Mouse (Mus musculus): Measurements from ENCODE around the gene Lamc2. TPM values are rescaled to one million over a fixed set of nuclear protein-coding genes. Genes with fewer than 3 reads are reported as not detected.
A peak's percentile ranks its signal among the peaks of the same experiment; 100 is the strongest.

The Lamc2 gene
- polyA plus RNA-seq, 1 experiment from 2014 or later, result 12.7 TPM

DNA sequence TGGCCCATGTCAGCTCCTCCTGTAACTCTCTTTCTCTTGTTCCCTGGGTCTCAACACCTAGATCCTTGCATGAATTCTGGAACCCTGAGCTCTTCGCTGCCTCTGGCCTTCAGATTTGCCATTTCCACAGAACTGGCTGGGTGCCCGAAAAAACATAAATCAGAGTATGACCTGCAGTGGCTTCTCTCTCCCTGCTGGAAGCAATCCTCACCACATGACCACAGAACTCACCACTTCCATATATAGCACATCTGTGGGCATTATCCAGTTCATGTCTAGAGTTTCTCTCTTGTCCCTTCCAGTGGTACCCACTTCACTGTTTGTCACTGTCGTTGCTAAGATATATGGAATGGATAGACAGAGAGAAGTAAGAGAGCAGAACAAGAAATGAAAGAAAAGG, 13.0 kb downstream of the Lamc2 start:
- no peak overlapping the region for H3K4me2 ChIP-seq
- no peaks in the 10 kb centered on the region for H3K36me3 ChIP-seq
- H3K9me3 ChIP-seq, result no peaks in the 10 kb centered on the region
- peaks cover 28% of the 10 kb centered on the region for H3K4me1 ChIP-seq
- WGBS, result 58% methylated on average over 3 of the region's 3 CpGs
- no peaks in the 10 kb centered on the region for H3K27me3 ChIP-seq
- no peak overlapping the region for H3K4me3 ChIP-seq
- H3K27ac ChIP-seq, result peak overlapping the region; percentile 72; the same call in 1 of the 2 replicates
- no peak for ATAC-seq (ENCODE audit: insufficient number of reproducible peaks, insufficient read depth, low FRiP score, low TSS enrichment, low read depth)
- no peak overlapping the region for H3K9ac ChIP-seq

DNA sequence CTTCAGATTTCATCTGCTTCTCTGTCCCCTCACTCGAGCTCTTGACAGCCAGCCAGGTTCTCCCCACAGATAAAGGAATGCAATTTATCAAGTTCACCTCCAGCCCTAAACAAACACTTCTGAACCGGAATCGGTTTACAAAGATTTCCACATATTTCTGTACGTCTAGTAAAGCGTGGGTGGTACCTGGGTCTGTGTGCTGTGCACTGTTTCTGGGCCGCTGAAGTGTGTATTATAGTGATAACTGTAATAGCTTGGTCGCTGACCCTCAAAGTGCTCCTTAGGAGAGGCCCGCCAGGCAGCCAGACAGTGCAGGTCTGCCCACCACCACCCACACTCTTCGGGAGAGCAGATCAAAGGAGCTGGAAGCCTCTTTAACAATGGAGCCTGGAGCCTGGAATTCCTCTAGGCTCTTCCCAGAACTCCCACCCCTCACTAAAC, 13.9 kb downstream of the Lamc2 start:
- H3K9me3 ChIP-seq, result no peaks in the 10 kb centered on the region
- no peaks in the 10 kb centered on the region for H3K36me3 ChIP-seq
- H3K27me3 ChIP-seq, result no peaks in the 10 kb centered on the region
- WGBS, result 29% methylated on average over 9 of the region's 9 CpGs
- no peak overlapping the region for H3K4me2 ChIP-seq
- no peak for ATAC-seq (ENCODE audit: insufficient number of reproducible peaks, insufficient read depth, low FRiP score, low TSS enrichment, low read depth)
- H3K9ac ChIP-seq, result 0 out of 2 replicates have a peak overlapping the region, but pooled peaks have one; percentile 40
- H3K4me1 ChIP-seq, result peaks cover 32% of the 10 kb centered on the region
- peak overlapping the region; percentile 72 for H3K27ac ChIP-seq
- no peak overlapping the region for H3K4me3 ChIP-seq

DNA sequence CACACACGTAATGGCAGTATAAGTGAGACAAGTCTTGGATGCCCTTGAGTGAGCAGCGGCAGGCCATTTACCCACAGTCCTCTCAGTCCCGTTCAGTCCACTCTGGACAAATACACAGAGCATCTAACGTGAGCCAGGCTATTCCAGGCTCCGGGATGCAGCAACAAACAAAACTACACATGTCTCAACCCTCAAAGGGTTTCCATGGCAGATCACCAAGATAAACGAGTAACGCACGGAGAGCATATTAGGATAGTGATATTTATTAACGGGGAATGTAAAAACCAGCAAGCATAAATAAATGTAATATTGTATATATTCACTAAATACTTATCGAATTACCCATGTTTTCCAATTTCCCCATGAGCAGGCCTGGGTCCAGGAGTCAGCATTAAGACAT, 15.2 kb downstream of the Lamc2 start:
- Histone ChIP-seq H3K4me2 (no peak overlapping the region), H3K36me3 (no peaks in the 10 kb centered on the region), H3K4me3 (no peak overlapping the region), H3K27ac (no peak overlapping the region), H3K9ac (no peak overlapping the region), H3K27me3 (no peaks in the 10 kb centered on the region), H3K9me3 (no peaks in the 10 kb centered on the region), H3K4me1 (peaks cover 32% of the 10 kb centered on the region)
- ATAC-seq (ENCODE audit: insufficient number of reproducible peaks, insufficient read depth, low FRiP score, low TSS enrichment, low read depth), result no peak
- 68% methylated on average over 10 of the region's 10 CpGs for whole genome bisulfite sequencing

DNA sequence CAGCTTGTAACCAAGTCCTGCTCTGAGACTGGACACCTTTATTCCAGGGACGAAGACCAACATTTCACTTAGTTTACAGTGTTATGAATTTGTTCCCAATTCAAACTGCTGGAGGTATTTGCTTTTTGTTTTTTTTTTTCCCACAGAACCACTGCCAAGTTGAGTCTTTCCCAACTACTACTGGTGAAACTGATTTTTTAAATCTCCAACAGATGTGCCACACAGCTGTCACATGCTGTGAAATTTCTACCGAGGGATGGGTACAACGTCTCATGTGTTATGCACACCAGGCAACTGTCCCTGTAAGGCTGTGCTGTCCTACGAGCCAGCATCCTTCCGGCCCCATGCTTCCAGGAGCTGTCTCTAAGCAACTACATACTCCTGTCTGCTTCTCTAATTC, 18.0 kb downstream of the Lamc2 start:
- H3K4me3 ChIP-seq, result no peak overlapping the region
- no peaks in the 10 kb centered on the region for H3K27me3 ChIP-seq
- 41% methylated on average over 5 of the region's 5 CpGs for WGBS
- no peaks in the 10 kb centered on the region for H3K9me3 ChIP-seq
- no peaks in the 10 kb centered on the region for H3K36me3 ChIP-seq
- no peak overlapping the region for H3K4me2 ChIP-seq
- H3K27ac ChIP-seq, result no peak overlapping the region; the same call in 1 of the 2 replicates
- ATAC-seq (ENCODE audit: insufficient number of reproducible peaks, insufficient read depth, low FRiP score, low TSS enrichment, low read depth), result no peak
- H3K9ac ChIP-seq, result no peak overlapping the region
- peaks cover 23% of the 10 kb centered on the region for H3K4me1 ChIP-seq

DNA sequence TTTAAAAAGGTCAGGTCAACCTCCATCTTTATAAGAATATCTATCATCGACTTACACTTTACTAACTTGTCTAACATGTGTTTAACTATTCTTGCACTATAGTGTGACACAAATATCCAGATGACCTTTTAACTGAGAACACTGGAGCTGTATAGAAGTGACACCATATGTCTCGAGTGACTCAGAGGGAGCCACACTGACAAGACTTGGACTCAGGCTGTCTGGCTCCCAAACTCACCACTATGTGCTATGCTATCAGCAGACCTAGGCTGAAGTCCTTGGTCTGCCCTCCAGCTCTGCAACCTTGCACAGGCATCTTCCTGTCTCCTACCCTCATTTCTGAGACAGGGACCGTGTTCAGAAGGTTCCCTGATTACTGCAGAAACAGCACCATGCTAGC, 22.4 kb downstream of the Lamc2 start:
- H3K27me3 ChIP-seq, result no peaks in the 10 kb centered on the region
- H3K4me1 ChIP-seq, result peaks cover 21% of the 10 kb centered on the region
- no peaks in the 10 kb centered on the region for H3K9me3 ChIP-seq
- no peak overlapping the region for H3K27ac ChIP-seq
- no peak for ATAC-seq (ENCODE audit: insufficient number of reproducible peaks, insufficient read depth, low FRiP score, low TSS enrichment, low read depth)
- H3K4me2 ChIP-seq, result no peak overlapping the region
- WGBS, result 55% methylated on average over 3 of the region's 3 CpGs
- H3K9ac ChIP-seq, result no peak overlapping the region
- H3K4me3 ChIP-seq, result no peak overlapping the region
- no peaks in the 10 kb centered on the region for H3K36me3 ChIP-seq

DNA sequence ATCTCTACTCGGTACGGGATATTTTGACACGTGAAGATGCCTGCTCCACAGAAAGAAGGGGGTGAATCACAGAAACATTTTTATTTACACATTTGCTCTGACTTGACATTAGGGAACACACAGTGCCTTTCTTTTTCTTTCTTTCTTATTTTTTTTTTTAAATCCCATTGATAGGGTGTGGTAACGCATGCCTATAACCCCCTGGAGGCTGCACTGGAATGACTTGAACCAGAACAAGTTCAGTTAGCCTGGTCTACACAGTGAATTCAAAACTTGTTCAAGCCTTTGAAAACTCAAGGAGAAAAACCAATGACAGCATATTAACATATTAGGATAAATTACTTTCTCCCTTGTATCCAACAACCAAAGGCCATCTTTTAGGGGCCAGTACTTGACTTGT, 27.1 kb downstream of the Lamc2 start:
- Histone ChIP-seq H3K4me2 (no peak overlapping the region), H3K9ac (no peak overlapping the region)
- 91% methylated on average over 4 of the region's 4 CpGs for WGBS

DNA sequence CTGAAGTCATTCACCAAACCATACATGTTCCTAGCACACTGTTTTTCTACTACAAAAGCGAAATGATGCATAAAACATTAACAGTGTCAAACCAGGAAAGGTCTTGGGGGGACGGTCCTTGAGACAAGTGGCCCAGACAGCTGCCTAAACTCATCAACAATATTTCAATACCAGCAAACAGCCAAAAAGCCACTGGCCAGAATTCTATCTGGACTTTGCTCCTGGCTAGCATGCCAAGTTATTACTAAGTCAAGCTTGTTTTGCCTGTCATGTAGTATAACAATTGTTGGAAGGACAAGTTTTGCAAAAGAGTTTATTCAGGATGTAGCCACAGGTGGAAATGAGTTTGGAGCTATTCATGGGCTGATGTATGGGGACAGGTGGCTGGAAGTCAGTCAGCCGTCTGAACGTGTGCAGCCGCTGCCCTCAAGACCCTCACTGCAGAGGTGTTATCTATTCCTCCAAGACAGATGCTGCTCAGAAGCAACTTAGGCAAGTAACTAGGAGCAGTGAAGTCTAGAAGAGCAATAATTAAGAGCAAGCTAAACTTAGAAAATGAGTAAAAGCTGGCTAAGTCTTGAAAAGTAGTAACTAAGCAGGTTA, 29.1 kb downstream of the Lamc2 start:
- Histone ChIP-seq H3K9ac (no peak overlapping the region), H3K9me3 (no peaks in the 10 kb centered on the region), H3K4me2 (no peak overlapping the region), H3K36me3 (no peaks in the 10 kb centered on the region), H3K27ac (no peak overlapping the region), H3K4me1 (peaks cover 36% of the 10 kb centered on the region), H3K4me3 (no peak overlapping the region), H3K27me3 (no peaks in the 10 kb centered on the region)
- ATAC-seq (ENCODE audit: insufficient number of reproducible peaks, insufficient read depth, low FRiP score, low TSS enrichment, low read depth), result no peak
- WGBS, result 74% methylated on average over 5 of the region's 5 CpGs

More for the DNA sequence above, 27.1 kb downstream of the Lamc2 start:
- no peak overlapping the region for H3K27ac ChIP-seq
- no peak for ATAC-seq (ENCODE audit: insufficient number of reproducible peaks, insufficient read depth, low FRiP score, low TSS enrichment, low read depth)
- peaks cover 21% of the 10 kb centered on the region for H3K4me1 ChIP-seq
- H3K9me3 ChIP-seq, result no peaks in the 10 kb centered on the region
- no peaks in the 10 kb centered on the region for H3K36me3 ChIP-seq
- H3K27me3 ChIP-seq, result no peaks in the 10 kb centered on the region
- H3K4me3 ChIP-seq, result no peak overlapping the region

DNA sequence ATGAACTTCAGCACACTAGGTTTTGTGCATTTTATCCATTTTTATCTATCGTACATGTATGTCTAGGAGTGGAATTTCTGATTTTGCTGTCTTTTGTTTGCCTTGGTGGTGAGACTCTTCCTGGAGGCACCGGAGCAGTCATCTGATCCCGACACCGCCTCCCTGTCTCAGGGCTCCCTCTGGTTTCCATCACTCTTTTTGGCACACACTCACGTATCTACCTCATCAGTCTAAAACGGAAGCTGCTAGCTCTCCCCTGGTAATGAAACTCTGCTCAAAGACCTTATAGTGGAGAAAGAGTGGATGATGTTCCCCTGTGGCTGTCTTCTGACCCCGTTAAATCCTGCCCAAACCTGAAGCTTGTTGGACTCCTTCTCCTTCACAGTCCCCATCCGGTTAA, 30.9 kb downstream of the Lamc2 start:
- no peak overlapping the region for H3K27ac ChIP-seq
- H3K9ac ChIP-seq, result no peak overlapping the region
- 60% methylated on average over 8 of the region's 8 CpGs for WGBS
- no peak for ATAC-seq (ENCODE audit: insufficient number of reproducible peaks, insufficient read depth, low FRiP score, low TSS enrichment, low read depth)
- no peak overlapping the region for H3K4me3 ChIP-seq
- H3K4me2 ChIP-seq, result no peak overlapping the region
- peaks cover 24% of the 10 kb centered on the region for H3K4me1 ChIP-seq
- no peaks in the 10 kb centered on the region for H3K27me3 ChIP-seq
- H3K36me3 ChIP-seq, result no peaks in the 10 kb centered on the region
- no peaks in the 10 kb centered on the region for H3K9me3 ChIP-seq

DNA sequence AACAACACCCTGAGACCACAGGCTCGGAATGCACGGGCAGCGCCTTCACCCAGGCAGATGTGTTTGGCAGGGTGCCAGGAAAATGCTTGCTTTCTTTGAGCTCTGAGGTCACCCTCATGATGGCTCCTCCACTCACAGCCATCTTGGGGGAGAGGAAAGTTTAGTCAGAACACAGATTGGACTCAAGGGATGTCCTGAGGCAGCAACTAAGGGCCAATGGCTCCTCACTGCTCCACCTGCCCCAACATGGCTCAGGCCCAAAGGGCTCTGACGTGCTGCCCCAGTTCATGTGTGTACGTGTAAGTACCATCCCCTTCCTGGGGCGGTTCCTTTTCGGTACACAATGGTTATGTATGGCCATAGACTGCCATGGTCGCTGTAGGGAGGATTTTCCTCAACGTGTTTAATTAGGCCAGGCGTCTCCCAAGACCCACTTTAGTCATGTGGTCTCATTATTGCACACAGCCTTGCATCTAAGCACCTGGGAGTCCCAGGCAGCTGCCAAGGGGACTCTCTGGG, 32.6 kb downstream of the Lamc2 start:
- no peak overlapping the region for H3K27ac ChIP-seq
- H3K9me3 ChIP-seq, result no peaks in the 10 kb centered on the region
- 68% methylated on average over 10 of the region's 10 CpGs for WGBS
- no peak overlapping the region for H3K9ac ChIP-seq
- no peak overlapping the region for H3K4me3 ChIP-seq
- H3K27me3 ChIP-seq, result no peaks in the 10 kb centered on the region
- no peaks in the 10 kb centered on the region for H3K36me3 ChIP-seq
- ATAC-seq (ENCODE audit: insufficient number of reproducible peaks, insufficient read depth, low FRiP score, low TSS enrichment, low read depth), result no peak
- H3K4me1 ChIP-seq, result peaks cover 23% of the 10 kb centered on the region
- H3K4me2 ChIP-seq, result no peak overlapping the region

DNA sequence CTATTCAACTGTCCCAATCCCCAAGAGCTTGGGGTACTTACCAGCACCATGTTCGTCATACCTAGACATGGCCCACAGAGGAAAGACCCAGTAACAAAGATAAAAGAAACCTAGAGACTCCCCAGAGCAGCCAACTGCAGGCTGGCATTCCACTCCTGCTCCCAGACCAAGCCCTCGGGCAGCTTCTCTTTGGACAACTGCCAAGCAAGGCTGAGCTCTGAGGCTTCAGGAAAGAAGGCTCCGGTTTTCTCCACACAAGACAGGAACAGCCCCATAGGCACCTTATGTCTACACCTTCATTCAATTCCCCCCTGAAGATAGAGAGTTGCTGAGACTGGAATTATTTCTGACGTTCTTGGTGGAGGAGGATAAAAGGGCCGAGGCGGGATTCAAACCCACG, 33.7 kb downstream of the Lamc2 start:
- WGBS, result 58% methylated on average over 7 of the region's 7 CpGs
- no peak overlapping the region for H3K9ac ChIP-seq
- H3K4me2 ChIP-seq, result no peak overlapping the region
- ATAC-seq (ENCODE audit: insufficient number of reproducible peaks, insufficient read depth, low FRiP score, low TSS enrichment, low read depth), result peak; percentile 56; the same call in 1 of the 2 replicates
- H3K27me3 ChIP-seq, result no peaks in the 10 kb centered on the region
- no peaks in the 10 kb centered on the region for H3K9me3 ChIP-seq
- H3K4me3 ChIP-seq, result no peak overlapping the region
- H3K36me3 ChIP-seq, result no peaks in the 10 kb centered on the region
- peaks cover 23% of the 10 kb centered on the region for H3K4me1 ChIP-seq
- H3K27ac ChIP-seq, result no peak overlapping the region

DNA sequence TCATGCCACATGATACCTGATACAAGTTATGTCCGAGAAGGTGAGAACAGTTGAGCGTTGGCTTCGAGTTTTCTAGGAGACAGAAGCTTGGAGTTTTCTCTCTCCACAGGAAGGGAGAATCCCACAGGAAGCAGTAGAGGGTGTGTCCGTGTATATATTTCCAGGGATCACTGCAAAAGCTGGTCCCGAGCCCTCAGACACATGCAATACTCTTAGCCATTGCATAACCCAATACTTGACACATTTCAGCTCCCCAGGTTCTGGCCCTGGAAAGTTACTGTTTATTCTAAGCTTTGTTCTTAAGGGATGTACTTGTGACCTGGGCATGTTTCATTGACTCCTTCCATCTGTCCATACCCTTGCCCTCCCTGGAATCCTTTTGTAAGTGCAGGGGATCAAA, 40.5 kb downstream of the Lamc2 start:
- 68% methylated on average over 5 of the region's 5 CpGs for WGBS

DNA sequence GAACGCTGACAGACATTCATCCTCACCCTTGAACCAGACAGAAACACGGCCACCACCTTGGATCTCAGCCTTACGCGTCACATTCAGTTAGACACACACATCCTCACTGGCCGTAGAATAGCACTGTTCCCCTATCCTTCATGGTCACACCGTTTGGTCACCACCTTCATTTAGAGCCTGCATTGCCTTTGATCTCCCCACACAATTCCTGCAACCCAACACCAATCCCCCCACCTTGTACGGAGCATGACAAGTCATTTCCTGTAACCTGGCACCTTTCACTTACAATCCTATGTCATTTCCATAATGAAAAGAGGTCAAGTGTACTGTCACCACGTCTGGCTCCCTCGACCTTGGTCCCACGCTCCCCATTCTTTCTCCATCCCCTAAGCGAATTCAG, 42.2 kb downstream of the Lamc2 start:
- WGBS, result 70% methylated on average over 11 of the region's 11 CpGs
- no peaks in the 10 kb centered on the region for H3K36me3 ChIP-seq
- no peak overlapping the region for H3K27ac ChIP-seq
- no peaks in the 10 kb centered on the region for H3K9me3 ChIP-seq
- H3K4me3 ChIP-seq, result no peak overlapping the region
- H3K4me1 ChIP-seq, result peaks cover 12% of the 10 kb centered on the region
- no peak overlapping the region for H3K9ac ChIP-seq
- no peak overlapping the region for H3K4me2 ChIP-seq
- no peak for ATAC-seq (ENCODE audit: insufficient number of reproducible peaks, insufficient read depth, low FRiP score, low TSS enrichment, low read depth)
- no peaks in the 10 kb centered on the region for H3K27me3 ChIP-seq

More for the DNA sequence above, 40.5 kb downstream of the Lamc2 start:
- no peak overlapping the region for H3K4me2 ChIP-seq
- H3K9ac ChIP-seq, result no peak overlapping the region
- no peak overlapping the region for H3K4me3 ChIP-seq
- no peaks in the 10 kb centered on the region for H3K36me3 ChIP-seq
- no peak overlapping the region for H3K27ac ChIP-seq
- no peak for ATAC-seq (ENCODE audit: insufficient number of reproducible peaks, insufficient read depth, low FRiP score, low TSS enrichment, low read depth)
- H3K27me3 ChIP-seq, result no peaks in the 10 kb centered on the region
- H3K9me3 ChIP-seq, result no peaks in the 10 kb centered on the region
- peaks cover 2% of the 10 kb centered on the region for H3K4me1 ChIP-seq

Measured in embryonic facial prominence, embryonic 13.5 days (tissue).